Mouse (Mus musculus) CH12.LX (cell line): ENCODE measurements at regions not wholly inside any gene's neighbourhood (a gene's known extent, or its start where the extent isn't known, plus 50 kb on each side); places are given as distances from the start of the nearest gene placed in this dataset.

Experiments used
- DNase-seq: peaks from one replicate; pipeline ENCODE4 v3.0.0-alpha.2; 2013; ENCODE audit errors: extremely low read depth
- H3K27ac ChIP-seq: 2 replicates; pipeline ENCODE4 v1.5.1; 2012; ENCODE audit warnings: low read depth, mild to moderate bottlenecking, control low read depth, moderate library complexity; ENCODE audit not compliant: insufficient read depth
- H3K27me3 ChIP-seq: replicated peaks from 2 replicates; pipeline ENCODE3; 2012; ENCODE audit warnings: inconsistent platforms
- H3K36me3 ChIP-seq, 2 experiments: replicated peaks in 1 of 2; 2 replicates each; pipeline versions ENCODE3 to v1.6.1; 2012; ENCODE audit warnings: inconsistent platforms in 1 of 2, low read length in 1 of 2, mild to moderate bottlenecking in 1 of 2, mixed read lengths in 1 of 2, moderate library complexity in 1 of 2; ENCODE audit not compliant: control insufficient read depth in 1 of 2, insufficient read depth in 1 of 2
- H3K4me1 ChIP-seq, 2 experiments: 2 replicates each; pipeline ENCODE4 v1.6.1; 2012; ENCODE audit warnings: inconsistent platforms in 1 of 2, moderate library complexity in 1 of 2; ENCODE audit not compliant: insufficient read depth in 2 of 2, control insufficient read depth in 1 of 2
- H3K4me2 ChIP-seq: 2 replicates; pipeline ENCODE4 v1.6.1; 2012; ENCODE audit warnings: low read depth, mild to moderate bottlenecking, control low read depth; ENCODE audit not compliant: poor library complexity, insufficient read depth, severe bottlenecking
- H3K4me3 ChIP-seq, 3 experiments: fragments of 150-350 bp in 1 of 3; sonication (generic) in 1 of 3; replicated peaks in 1 of 3; 2 replicates each; pipeline versions ENCODE3 to v1.5.1; 2011 to 2012; ENCODE audit warnings: low read depth in 2 of 3, low read length in 2 of 3, mild to moderate bottlenecking in 2 of 3, moderate library complexity in 2 of 3, control low read depth in 1 of 3, improper control_type of control experiment in 1 of 3, inconsistent platforms in 1 of 3, mixed read lengths in 1 of 3; ENCODE audit not compliant: poor library complexity in 1 of 3
- H3K79me2 ChIP-seq: replicated peaks from 2 replicates; pipeline ENCODE4 v1.6.1; 2012; ENCODE audit warnings: mild to moderate bottlenecking, moderate library complexity; ENCODE audit not compliant: control insufficient read depth, poor library complexity, insufficient read depth, severe bottlenecking; ENCODE audit errors: extremely low read depth
- H3K9ac ChIP-seq: 2 replicates; pipeline ENCODE4 v1.6.1; 2012; ENCODE audit warnings: low read depth, mild to moderate bottlenecking, control low read depth, moderate library complexity; ENCODE audit not compliant: insufficient read depth
- H3K9me3 ChIP-seq: replicated peaks from 2 replicates; pipeline ENCODE3; 2012; ENCODE audit warnings: low read length, inconsistent platforms, mixed read lengths
- CHD2 ChIP-seq: IDR thresholded peaks from 2 replicates; pipeline ENCODE4 v1.6.1; 2011; ENCODE audit warnings: low read length, improper control_type of control experiment
- ELF1 ChIP-seq: IDR thresholded peaks from 2 replicates; pipeline ENCODE4 v1.6.1; 2014; ENCODE audit warnings: low read depth, mild to moderate bottlenecking, inconsistent platforms, low read length, improper control_type of control experiment
- EP300 ChIP-seq: IDR thresholded peaks from 2 replicates; pipeline ENCODE4 v1.6.1; 2011; ENCODE audit warnings: low read length, improper control_type of control experiment
- HCFC1 ChIP-seq: IDR thresholded peaks from 2 replicates; pipeline ENCODE4 v1.6.1; 2012; ENCODE audit warnings: low read depth, mild to moderate bottlenecking, inconsistent platforms, low read length, improper control_type of control experiment
- KAT2A ChIP-seq: IDR thresholded peaks from 2 replicates; pipeline ENCODE4 v1.6.1; 2012; ENCODE audit warnings: low read length, improper control_type of control experiment, inconsistent platforms; ENCODE audit not compliant: insufficient replicate concordance
- MAFK ChIP-seq: IDR thresholded peaks from 2 replicates; pipeline ENCODE4 v1.6.1; 2011; ENCODE audit warnings: low read length, improper control_type of control experiment; ENCODE audit not compliant: insufficient replicate concordance
- MAZ ChIP-seq: IDR thresholded peaks from 2 replicates; pipeline ENCODE4 v1.6.1; 2012; ENCODE audit warnings: low read depth, mild to moderate bottlenecking, inconsistent platforms, low read length, improper control_type of control experiment, moderate library complexity
- MXI1 ChIP-seq: IDR thresholded peaks from 2 replicates; pipeline ENCODE4 v1.6.1; 2011; ENCODE audit warnings: mild to moderate bottlenecking, low read depth, low read length, improper control_type of control experiment
- MYC ChIP-seq: IDR thresholded peaks from 2 replicates; pipeline ENCODE4 v1.6.1; 2011; ENCODE audit warnings: low read depth, mild to moderate bottlenecking, improper control_type of control experiment, low read length
- NELFE ChIP-seq: IDR thresholded peaks from 2 replicates; pipeline ENCODE4 v1.6.1; 2011; ENCODE audit warnings: low read depth, low read length, improper control_type of control experiment
- NRF1 ChIP-seq: IDR thresholded peaks from 2 replicates; pipeline ENCODE4 v1.6.1; 2014; ENCODE audit warnings: low read depth, mild to moderate bottlenecking, inconsistent platforms, low read length, improper control_type of control experiment, moderate library complexity
- PAX5 ChIP-seq: IDR thresholded peaks from 2 replicates; pipeline ENCODE4 v1.6.1; 2012; ENCODE audit warnings: low read length, inconsistent platforms, mixed read lengths
- POLR2A ChIP-seq: IDR thresholded peaks from 2 replicates; pipeline ENCODE4 v1.6.1; 2011; ENCODE audit warnings: low read depth, mild to moderate bottlenecking, improper control_type of control experiment, low read length
- RCOR1 ChIP-seq: conservative IDR thresholded peaks from 2 replicates; pipeline ENCODE4 v1.6.1; 2012; ENCODE audit warnings: low read depth, mild to moderate bottlenecking, inconsistent platforms, low read length, improper control_type of control experiment
- SIN3A ChIP-seq: IDR thresholded peaks from 2 replicates; pipeline ENCODE4 v1.6.1; 2012; ENCODE audit warnings: low read length, improper control_type of control experiment, inconsistent platforms
- SMC3 ChIP-seq: IDR thresholded peaks from 2 replicates; pipeline ENCODE4 v1.6.1; 2011; ENCODE audit warnings: low read depth, low read length, improper control_type of control experiment
- TBP ChIP-seq: conservative IDR thresholded peaks from 2 replicates; pipeline ENCODE4 v1.6.1; 2011; ENCODE audit warnings: low read depth, low read length, improper control_type of control experiment
- TCF12 ChIP-seq: IDR thresholded peaks from 2 replicates; pipeline ENCODE4 v1.6.1; 2014; ENCODE audit warnings: low read depth, mild to moderate bottlenecking, inconsistent platforms, low read length, improper control_type of control experiment
- UBTF ChIP-seq: IDR thresholded peaks from 2 replicates; pipeline ENCODE4 v1.6.1; 2012; ENCODE audit warnings: low read depth, mild to moderate bottlenecking, inconsistent platforms, low read length, improper control_type of control experiment, moderate library complexity
- ZNF384 ChIP-seq: IDR thresholded peaks from 2 replicates; pipeline ENCODE4 v1.6.1; 2012; ENCODE audit warnings: low read depth, low read length, improper control_type of control experiment, inconsistent platforms
- dilution Hi-C: fragments of 300-500 bp; cut with MboI; formaldehyde crosslinking; loops from 2 replicates; pipeline ENCODE4 v1.14.3; 2020; ENCODE audit warnings: low sequenced_read_pairs; ENCODE audit not compliant: extremely low pct_unique_long_range_greater_than_20kb, extremely low pct_ligation_motif_present
- in situ Hi-C: fragments of 300-500 bp; cut with MboI; formaldehyde crosslinking; loops from 3 replicates; pipeline ENCODE4 v1.14.3; 2019; ENCODE audit warnings: low sequenced_read_pairs, low pct_ligation_motif_present, low pct_unique_long_range_greater_than_20kb, mixed read lengths

- H3K4me2 ChIP-seq, result no peak overlapping the region
- H3K27me3 ChIP-seq, result peaks cover 82% of the 10 kb centered on the region
- no peaks in the 10 kb centered on the region for H3K9me3 ChIP-seq
- TF ChIP-seq EP300, result no peak
- TF ChIP-seq MAFK, result no peak
- TF ChIP-seq NRF1, result no peak
- no peak for TF ChIP-seq TBP
- no peak for TF ChIP-seq HCFC1
- TF ChIP-seq RCOR1, result no peak
- TF ChIP-seq UBTF, result no peak
- no peak for TF ChIP-seq KAT2A
- no peak for TF ChIP-seq PAX5
- TF ChIP-seq ZNF384, result no peak
- TF ChIP-seq MYC, result no peak
- no peak for TF ChIP-seq TCF12
- TF ChIP-seq SIN3A, result no peak
- TF ChIP-seq NELFE, result no peak
- no peak for TF ChIP-seq MAZ
- no peak for TF ChIP-seq MXI1
- no peak for TF ChIP-seq SMC3
- TF ChIP-seq POLR2A, result no peak
- dilution Hi-C loops, result no loop called here
- in situ Hi-C loops, result no loop called here
- no peaks in the 10 kb centered on the region for H3K79me2 ChIP-seq
- H3K9ac ChIP-seq, result no peak overlapping the region
- no peak overlapping the region for H3K27ac ChIP-seq
- H3K4me3 ChIP-seq, result no peak overlapping the region
- no peaks in the 10 kb centered on the region for H3K36me3 ChIP-seq
- no peak for DNase-seq
- no peaks in the 10 kb centered on the region for H3K4me1 ChIP-seq
Observed at GRCm38 (mm10) chr19:56091581-56091980, 195.4 kb upstream of the Habp2 start.

GRCm38 (mm10) chr19:56095873-56096272 is 191.1 kb upstream of the Habp2 start:
- no peak overlapping the region for H3K9ac ChIP-seq
- no peaks in the 10 kb centered on the region for H3K79me2 ChIP-seq
- no peaks in the 10 kb centered on the region for H3K36me3 ChIP-seq
- no peak for TF ChIP-seq CHD2
- no peak for TF ChIP-seq ELF1
- no peak overlapping the region for H3K4me3 ChIP-seq
- in situ Hi-C loops, result no loop called here
- no peak overlapping the region for H3K27ac ChIP-seq
- H3K9me3 ChIP-seq, result peaks cover 27% of the 10 kb centered on the region
- no peak overlapping the region for H3K4me2 ChIP-seq
- DNase-seq, result no peak
- no peaks in the 10 kb centered on the region for H3K4me1 ChIP-seq
- dilution Hi-C loops, result no loop called here
- peaks cover 56% of the 10 kb centered on the region for H3K27me3 ChIP-seq
